In the genomic region with DNA sequence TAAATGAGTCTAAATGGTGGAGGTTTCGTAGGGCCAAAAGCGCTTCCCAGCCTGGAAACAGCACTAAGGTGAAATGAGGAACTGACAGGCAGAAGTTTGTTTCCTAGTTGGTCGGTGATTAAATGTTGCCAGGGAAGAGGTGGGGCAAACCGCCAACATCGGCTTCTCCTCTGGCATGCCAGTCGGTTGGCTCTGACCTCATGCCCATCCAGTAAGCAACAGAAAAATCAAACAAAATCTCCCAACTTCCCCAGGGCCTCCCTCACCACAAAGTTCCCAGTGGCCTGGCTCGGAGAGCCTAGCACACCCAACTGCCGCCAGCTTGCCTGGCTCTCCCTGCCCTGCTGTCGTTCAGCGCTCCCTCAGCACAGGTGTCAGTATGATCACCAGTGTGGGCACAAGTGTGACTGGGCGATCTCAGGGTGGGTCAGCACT, we compare ENCODE assay signal across 7 mouse cellular contexts. TPM values are rescaled to one million over a fixed set of nuclear protein-coding genes. Genes with fewer than 3 reads are reported as not detected.
DNase-seq lines count a peak whose midpoint lies in the region; ATAC-seq and TF ChIP-seq lines count a peak whose summit lies in the region.

No protein-coding gene starts in this region.

- H3K4me2 ChIP-seq in liver, embryonic 11.5 days: no peak overlapping the region

- H3K9me3 ChIP-seq in liver, embryonic 11.5 days (ENCODE audit: control insufficient read depth, low read length): no peaks in the 10 kb centered on the region

- no peak for TF ChIP-seq POLR2A in liver, adult 2 months (IDR thresholded peaks at IDR 0.05; ENCODE audit: extremely low read depth, insufficient read depth, low read length)

- WGBS in liver, adult 2 months: 31% methylated on average over 11 of the region's 11 CpGs
- 71% methylated on average over 11 of the region's 11 CpGs for WGBS in liver, embryonic 11.5 days

- no peak for TF ChIP-seq CTCF in liver, adult 2 months (IDR thresholded peaks at IDR 0.05; ENCODE audit: low read depth, low read length)

- ATAC-seq in liver, embryonic 11.5 days (replicated peaks; ENCODE audit: low FRiP score): no peak
- ATAC-seq in megakaryocyte-erythroid progenitor cell, adult 5-6 weeks (replicated peaks; ENCODE audit: low FRiP score, low TSS enrichment, poor library complexity, severe bottlenecking): peak; percentile 58
- ATAC-seq in CD4-positive, CD25-positive, alpha-beta regulatory T cell, adult 4 months: no peak

- H3K27ac ChIP-seq in liver, adult 2 months (replicated peaks; ENCODE audit: insufficient read depth, low read depth, low read length): no peak overlapping the region
- no peak overlapping the region for H3K27ac ChIP-seq in liver, embryonic 11.5 days (ENCODE audit: low read depth, low read length)

- DNase-seq in liver, adult 2 months (ENCODE audit: extremely low read depth, low read depth, low spot score): peak; percentile 94
- DNase-seq in liver, embryonic 11.5 days (ENCODE audit: low spot score): no peak
- DNase-seq in adrenal gland, adult 2 months: peak; percentile 69
- peak; percentile 35 for DNase-seq in cerebellum, postnatal 36 days
- no peak for DNase-seq in thymus, postnatal 4 days

- H3K9ac ChIP-seq in liver, adult 2 months (ENCODE audit: low read depth, low read length): no peak overlapping the region
- no peak overlapping the region for H3K9ac ChIP-seq in liver, embryonic 11.5 days (ENCODE audit: low read depth, low read length)

- no peaks in the 10 kb centered on the region for H3K79me2 ChIP-seq in liver, adult 2 months (ENCODE audit: control insufficient read depth, insufficient read depth, low read length)

- no peaks in the 10 kb centered on the region for H3K27me3 ChIP-seq in liver, adult 2 months (ENCODE audit: control insufficient read depth, insufficient read depth, low read length)
- no peaks in the 10 kb centered on the region for H3K27me3 ChIP-seq in liver, embryonic 11.5 days (replicated peaks; ENCODE audit: control insufficient read depth, insufficient read depth, low read length)

- H3K4me3 ChIP-seq in liver, adult 2 months (ENCODE audit: insufficient read depth, low read depth, low read length): no peak overlapping the region
- H3K4me3 ChIP-seq in liver, embryonic 11.5 days (ENCODE audit: low read depth, low read length): no peak overlapping the region

- H3K36me3 ChIP-seq in liver, adult 2 months (ENCODE audit: control insufficient read depth, insufficient read depth, low read length): no peaks in the 10 kb centered on the region
- H3K36me3 ChIP-seq in liver, embryonic 11.5 days (ENCODE audit: control insufficient read depth, insufficient read depth, low read length): no peaks in the 10 kb centered on the region

- peaks cover 5% of the 10 kb centered on the region for H3K4me1 ChIP-seq in liver, adult 2 months (ENCODE audit: control insufficient read depth, insufficient read depth, low read length)
- H3K4me1 ChIP-seq in liver, embryonic 11.5 days (replicated peaks; ENCODE audit: control insufficient read depth, insufficient read depth, low read length): peaks cover 10% of the 10 kb centered on the region

RNA-seq across cellular contexts. Expression of a gene that starts 31.3 kb away (rescaled TPM):
- total RNA-seq in liver, adult 2 months (2014; rRNA removed): 3.0 and 5.2 TPM in 2 replicates
- polyA plus RNA-seq in liver, adult 2 months (2012; rRNA removed): 0.89 and 1.5 TPM in 2 replicates
- polyA plus RNA-seq in liver, embryonic 11.5 days (2014; fragmentation: Nextera tagmentation; extraction: Ambion mirVana): 4.5 and 5.8 TPM in 2 replicates
- total RNA-seq in adrenal gland, adult 2 months (2021): 10 to 100 TPM; 17.9 to 20.2 TPM
- 4.2 and 9.6 TPM in 2 replicates for polyA plus RNA-seq in adrenal gland, adult 2 months (2012; rRNA removed)
- 20.5 and 25.4 TPM in 2 replicates for total RNA-seq in megakaryocyte-erythroid progenitor cell, adult 5-6 weeks (2014; fragmentation: Nextera tagmentation)
- 12.2 and 15.6 TPM in 2 replicates for total RNA-seq in megakaryocyte-erythroid progenitor cell, adult 5-6 weeks (2017)
- polyA plus RNA-seq in CD4-positive, CD25-positive, alpha-beta regulatory T cell, adult 4 months (2017; shearing (Covaris generic)): 1 to 10 TPM; 8.0 to 8.9 TPM

Comparison
In these comparisons a context has a peak if more than half of its experiments do, and no peak if none do; other contexts are left out.
1. DNase-seq: peak in liver, adult 2 months (single experiment), adrenal gland, adult 2 months (single experiment) and cerebellum, postnatal 36 days (2 of 2); none in liver, embryonic 11.5 days (single experiment) and thymus, postnatal 4 days (single experiment).